ENCODE assay signal across 18 mouse cellular contexts in the genomic region with DNA sequence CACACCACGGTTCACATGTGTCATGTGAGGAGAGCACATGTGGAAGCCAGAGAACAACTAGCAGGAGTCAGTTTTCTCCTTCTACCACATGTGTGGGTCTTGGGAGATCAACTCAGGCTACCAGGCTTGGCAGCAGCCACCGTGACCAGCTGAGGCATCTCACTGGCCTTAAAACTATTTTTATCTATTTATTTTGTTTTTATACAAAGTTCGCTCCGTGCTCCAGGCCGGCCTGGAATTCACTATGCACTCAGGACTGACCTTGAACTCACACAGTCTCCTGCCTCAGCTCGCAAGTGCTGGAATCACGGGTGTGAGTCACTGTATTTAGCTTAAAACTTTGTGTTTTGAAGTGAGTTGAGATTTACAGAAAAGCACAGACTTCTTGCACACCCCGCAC. TPM values are rescaled to one million over a fixed set of nuclear protein-coding genes. Genes with fewer than 3 reads are reported as not detected.
DNase-seq lines count a peak whose midpoint lies in the region; ATAC-seq and TF ChIP-seq lines count a peak whose summit lies in the region.
"Had no signal": no experiment of that assay in that cellular context is flagged by ENCODE, and none has a peak within 500 bp of the region (broad histone marks: within the 10 kb centered on the region; RNA-seq: fewer than 3 reads in every experiment).

No protein-coding gene starts in this region.

- no peak for ATAC-seq in kidney, embryonic 15.5 days (replicated peaks; ENCODE audit: low FRiP score)
- no peak for ATAC-seq in kidney, postnatal 0 days (replicated peaks; ENCODE audit: low FRiP score, low read depth)
- ATAC-seq: forebrain, embryonic 16.5 days; hindbrain, embryonic 16.5 days had no signal

- peak; percentile 7 for DNase-seq in kidney, adult 2 months
- peak; percentile 53 for DNase-seq in adrenal gland, adult 8-10 months
- peak; percentile 24 for DNase-seq in kidney, postnatal 0 days (ENCODE audit: low spot score)
- DNase-seq in lung, postnatal 10 days, result peak; percentile 66
- DNase-seq in gastrocnemius, adult 8-10 months (ENCODE audit: low spot score in 2 of 2), result no peak
- no peak for DNase-seq in left cerebral cortex, adult 9 months (ENCODE audit: low spot score in 2 of 2)
- no peak for DNase-seq in urinary bladder, postnatal 14 days (ENCODE audit: low spot score)
- DNase-seq: cerebellum, postnatal 36 days; gastrocnemius, adult 2 months; right cerebral cortex, postnatal 14 days; thymus, adult 2 months had no signal

- H3K4me1 ChIP-seq in kidney, adult 2 months (ENCODE audit: control insufficient read depth, insufficient read depth, low read length), result no peaks in the 10 kb centered on the region
- 0 out of 2 replicates have a peak, but pooled peaks cover 3% of the 10 kb centered on the region for H3K4me1 ChIP-seq in kidney, embryonic 15.5 days
- H3K4me1 ChIP-seq in kidney, postnatal 0 days (replicated peaks; ENCODE audit: insufficient read depth, low read length), result no peaks in the 10 kb centered on the region
- H3K4me1 ChIP-seq: liver, embryonic 15.5 days had no signal

- no peak overlapping the region for H3K27ac ChIP-seq in kidney, adult 2 months (ENCODE audit: insufficient read depth, low read depth, low read length)
- H3K27ac ChIP-seq in kidney, embryonic 15.5 days, result no peak overlapping the region
- H3K27ac ChIP-seq in kidney, postnatal 0 days, result no peak overlapping the region
- H3K27ac ChIP-seq: gastrocnemius, adult 2 months; layer of hippocampus, adult 2 months; liver, embryonic 15.5 days had no signal

- H3K4me2 ChIP-seq in kidney, embryonic 15.5 days, result no peak overlapping the region
- H3K4me2 ChIP-seq in kidney, postnatal 0 days (ENCODE audit: low read length), result no peak overlapping the region
- H3K4me2 ChIP-seq: heart, embryonic 11.5 days; liver, embryonic 15.5 days had no signal

- H3K4me3 ChIP-seq in kidney, adult 2 months (ENCODE audit: insufficient read depth, low read depth, low read length), result no peak overlapping the region
- H3K4me3 ChIP-seq in kidney, embryonic 15.5 days (replicated peaks), result no peak overlapping the region
- H3K4me3 ChIP-seq in kidney, postnatal 0 days (replicated peaks; ENCODE audit: low read depth, low read length), result no peak overlapping the region
- H3K4me3 ChIP-seq: gastrocnemius, adult 2 months; layer of hippocampus, adult 2 months; liver, embryonic 15.5 days had no signal

- no peaks in the 10 kb centered on the region for H3K36me3 ChIP-seq in kidney, adult 2 months (ENCODE audit: control insufficient read depth, insufficient read depth, low read length)
- H3K36me3 ChIP-seq in kidney, embryonic 15.5 days, result no peaks in the 10 kb centered on the region
- H3K36me3 ChIP-seq in kidney, postnatal 0 days (ENCODE audit: insufficient read depth, low read length), result no peaks in the 10 kb centered on the region
- H3K36me3 ChIP-seq: liver, embryonic 15.5 days had no signal

- no peak for TF ChIP-seq CTCF in kidney, adult 2 months (conservative IDR thresholded peaks at IDR 0.05; ENCODE audit: insufficient read depth, insufficient read length, low read depth, low read length)
- TF ChIP-seq CTCF in kidney, postnatal 0 days (IDR thresholded peaks at IDR 0.05; ENCODE audit: low read depth), result no peak

- TF ChIP-seq POLR2A in kidney, adult 2 months (IDR thresholded peaks at IDR 0.05; ENCODE audit: low read depth, low read length), result no peak

- H3K27me3 ChIP-seq in kidney, adult 2 months (replicated peaks; ENCODE audit: control insufficient read depth, insufficient read depth, low read length), result no peaks in the 10 kb centered on the region
- no peaks in the 10 kb centered on the region for H3K27me3 ChIP-seq in kidney, embryonic 15.5 days
- no peaks in the 10 kb centered on the region for H3K27me3 ChIP-seq in kidney, postnatal 0 days (ENCODE audit: insufficient read depth, low read length)
- H3K27me3 ChIP-seq: liver, embryonic 15.5 days had no signal

- H3K9ac ChIP-seq in kidney, embryonic 15.5 days, result no peak overlapping the region
- H3K9ac ChIP-seq in kidney, postnatal 0 days (ENCODE audit: low read depth, low read length), result no peak overlapping the region
- H3K9ac ChIP-seq: liver, embryonic 15.5 days had no signal

- 75% methylated on average over 8 of the region's 8 CpGs for WGBS in kidney, adult 2 months
- 67% methylated on average over 8 of the region's 8 CpGs for WGBS in kidney, embryonic 15.5 days
- 60% methylated on average over 8 of the region's 8 CpGs for WGBS in kidney, postnatal 0 days

- no peaks in the 10 kb centered on the region for H3K9me3 ChIP-seq in kidney, embryonic 15.5 days (replicated peaks)
- no peaks in the 10 kb centered on the region for H3K9me3 ChIP-seq in kidney, postnatal 0 days (replicated peaks; ENCODE audit: low read length)
- H3K9me3 ChIP-seq: liver, embryonic 15.5 days had no signal

RNA-seq across cellular contexts. Expression of gene Scube2, which starts 38.6 kb away (rescaled TPM):
- polyA plus RNA-seq in kidney, adult 2 months (2012; rRNA removed), result 0.28 and 0.37 TPM in 2 replicates
- polyA plus RNA-seq in kidney, embryonic 15.5 days (2015; fragmentation: Nextera tagmentation; extraction: Ambion mirVana), result 0.89 and 1.0 TPM in 2 replicates
- total RNA-seq in adrenal gland, adult 8-10 months (2022), result 1 to 10 TPM in 3 of 4 experiments, under 1 TPM in 1; 0.49 to 1.2 (median 1.1) TPM
- 2.0 and 2.2 TPM in 2 replicates for polyA plus RNA-seq in kidney, postnatal 0 days (2015; fragmentation: Nextera tagmentation; extraction: Ambion mirVana)
- total RNA-seq in gastrocnemius, adult 8-10 months (2022), result 1 to 10 TPM in 2 of 4 experiments, under 1 TPM in 2; 0.87 to 1.9 (median 1.3) TPM

RNA-seq across cellular contexts. Expression of gene Nrip3, which starts 45.1 kb away (rescaled TPM):
- 1.6 and 1.7 TPM in 2 replicates for polyA plus RNA-seq in kidney, adult 2 months (2012; rRNA removed)
- 0.53 and 0.57 TPM in 2 replicates for polyA plus RNA-seq in kidney, embryonic 15.5 days (2015; fragmentation: Nextera tagmentation; extraction: Ambion mirVana)
- 1 to 10 TPM in 1 of 4 experiments, under 1 TPM in 3; 0.38 to 1.3 (median 0.63) TPM for total RNA-seq in adrenal gland, adult 8-10 months (2022)
- polyA plus RNA-seq in kidney, postnatal 0 days (2015; fragmentation: Nextera tagmentation; extraction: Ambion mirVana), result 0.74 and 1.6 TPM in 2 replicates
- total RNA-seq in gastrocnemius, adult 8-10 months (2022), result under 1 TPM in 1 of 4 experiments, not detected in 3; 0.05 TPM
- total RNA-seq: gastrocnemius, adult 2 months had no signal
- polyA plus RNA-seq: C2C12 had no signal

Comparison
In these comparisons a context has a peak if more than half of its experiments do, and no peak if none do; other contexts are left out.
1. DNase-seq: peak in kidney, adult 2 months (single experiment), adrenal gland, adult 8-10 months (single experiment), kidney, postnatal 0 days (single experiment) and lung, postnatal 10 days (single experiment); none in gastrocnemius, adult 8-10 months (0 of 2), left cerebral cortex, adult 9 months (0 of 2) and urinary bladder, postnatal 14 days (single experiment).